Mouse (Mus musculus) myocyte (in vitro differentiated cells): ENCODE measurements around the gene Nr2e1.

ENCODE experiments used
- CEBPB ChIP-seq: IDR thresholded peaks from 2 replicates; pipeline ENCODE4 v1.6.1; 2011; ENCODE audit warnings: mild to moderate bottlenecking, moderate library complexity; ENCODE audit not compliant: poor library complexity, insufficient read depth, severe bottlenecking
- E2F4 ChIP-seq: IDR thresholded peaks from one replicate; pipeline ENCODE4 v1.6.1; 2011; ENCODE audit warnings: mild to moderate bottlenecking, control low read depth, moderate library complexity; ENCODE audit not compliant: insufficient read depth
- MAX ChIP-seq: IDR thresholded peaks from one replicate; pipeline ENCODE4 v1.6.1; 2011; ENCODE audit warnings: low read depth, mild to moderate bottlenecking, control low read depth
- MYOD1 ChIP-seq, 3 experiments: IDR thresholded peaks; one replicate each; pipeline ENCODE4 v1.6.1; 2011; ENCODE audit warnings: control low read depth in 2 of 3, low read depth in 2 of 3, mild to moderate bottlenecking in 2 of 3, moderate library complexity in 1 of 3; ENCODE audit not compliant: insufficient read length in 2 of 3, control insufficient read depth in 1 of 3
- POLR2A ChIP-seq: IDR thresholded peaks from one replicate; pipeline ENCODE4 v1.6.1; 2011; ENCODE audit warnings: low read depth, mild to moderate bottlenecking, control low read depth, moderate library complexity; ENCODE audit not compliant: insufficient read length
- POLR2AphosphoS2 ChIP-seq: IDR thresholded peaks from one replicate; pipeline ENCODE4 v1.6.1; 2011; ENCODE audit warnings: low read depth, control low read depth; ENCODE audit not compliant: insufficient read length
- REST ChIP-seq: IDR thresholded peaks from one replicate; pipeline ENCODE4 v1.6.1; 2011; ENCODE audit warnings: mild to moderate bottlenecking, control low read depth, moderate library complexity; ENCODE audit not compliant: insufficient read depth, insufficient read length
- TCF12 ChIP-seq: IDR thresholded peaks from one replicate; pipeline ENCODE4 v1.6.1; 2011; ENCODE audit warnings: mild to moderate bottlenecking, control low read depth; ENCODE audit not compliant: poor library complexity, insufficient read depth, severe bottlenecking
- TCF3 ChIP-seq: IDR thresholded peaks from one replicate; pipeline ENCODE4 v1.6.1; 2011; ENCODE audit warnings: low read depth, control low read depth; ENCODE audit not compliant: insufficient read length
- USF1 ChIP-seq: IDR thresholded peaks from one replicate; pipeline ENCODE4 v1.6.1; 2011; ENCODE audit warnings: low read depth, mild to moderate bottlenecking, control low read depth, moderate library complexity

DNA sequence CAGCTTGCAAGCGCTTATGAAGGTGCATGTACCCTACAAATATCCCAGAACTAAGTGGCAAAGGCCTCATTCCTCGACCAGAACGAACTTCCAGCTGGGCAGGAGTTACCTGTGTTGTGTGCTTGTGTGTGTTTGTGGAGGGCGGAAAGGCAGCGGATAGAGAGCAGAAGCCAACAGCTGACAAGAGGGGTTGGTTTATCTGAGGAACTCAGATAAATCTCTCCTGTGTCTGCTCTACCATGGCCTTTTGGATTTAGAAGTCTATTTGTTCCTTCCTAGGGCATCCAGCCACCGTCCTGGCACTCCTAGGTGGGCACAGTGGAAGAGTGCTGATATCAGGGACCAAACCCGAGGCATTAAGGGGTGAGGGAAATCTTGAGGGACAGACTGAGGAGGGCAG, 9.8 kb upstream of the Nr2e1 start:
- TF ChIP-seq POLR2A (no peak), REST (no peak), MAX (no peak), CEBPB (no peak), USF1 (no peak), MYOD1 (IDR thresholded peaks at IDR 0.05; ENCODE audit: control insufficient read depth in 1 of 3, insufficient read length in 2 of 3, low read depth in 2 of 3) (no peak), TCF3 (no peak), E2F4 (no peak), TCF12 (no peak), POLR2AphosphoS2 (no peak)
